Mouse (Mus musculus) stomach, adult 2 months (tissue): ENCODE results near the gene Col18a1. TPM values are rescaled to one million over a fixed set of nuclear protein-coding genes. Genes with fewer than 3 reads are reported as not detected.

Experiments used
- polyA plus RNA-seq: library from polyadenylated mRNA; depleted of rRNA; stranded (reverse); fragments of >200 nt; gene quantifications from 2 replicates; pipeline ENCODE4 v1.2.3, GENCODE M21; 2012; rRNA removed

Col18a1 gene
- 31.4 and 43.6 TPM in 2 replicates for polyA plus RNA-seq

GRCm38 (mm10) chr10:77165963-77166717, at the start of gene Col18a1:
Gene Col18a1 (minus strand): TSS chr10:77166548.

GRCm38 (mm10) chr10:77031768-77032375, 134.5 kb downstream of the Col18a1 start, which contains the start of gene Slc19a1:
Gene Slc19a1 (plus strand): TSS chr10:77032241.

Other genes starting within 250 kb of the Col18a1 start
- gene Pcbp3, start 204.7 kb downstream of the Col18a1 start, polyA plus RNA-seq: 5.7 and 6.4 TPM in 2 replicates
- gene Slc19a1, start 134.3 kb downstream of the Col18a1 start, polyA plus RNA-seq: 16.5 and 17.5 TPM in 2 replicates
- gene Pofut2, start 92.7 kb upstream of the Col18a1 start, polyA plus RNA-seq: 32.1 and 37.4 TPM in 2 replicates